Mouse (Mus musculus): ENCODE measurements around the gene Zfp971. TPM values are rescaled to one million over a fixed set of nuclear protein-coding genes. Genes with fewer than 3 reads are reported as not detected.
A peak's percentile ranks its signal among the peaks of the same experiment; 100 is the strongest.
"Not testable (repeated sequence)": the region's sequence is repeated elsewhere in the genome, so short reads cannot be mapped to it uniquely, and the experiment has no call there.

Zfp971 gene
- polyA plus RNA-seq (2012; ENCODE audit: insufficient read depth, insufficient read length, missing spikeins), result 12.8 and 18.6 TPM in 2 replicates

- peak within 1 kb of the TSS; percentile 36; the same call in 1 of the 2 replicates for H3K27ac ChIP-seq (ENCODE audit: insufficient read depth, low read depth, low read length)
Observed at GRCm38 (mm10) chr2:178023011-178023611, at the start of gene Zfp971. TSS of gene Zfp971 (plus strand) at chr2:178023284.

GRCm38 (mm10) chr2:177974814-177975213 lies 48.3 kb upstream of the Zfp971 start:
- not testable (repeated sequence) for H3K4me1 ChIP-seq (ENCODE audit: control insufficient read depth, insufficient read depth, low read length); H3K4me3 ChIP-seq (ENCODE audit: insufficient read depth, low read length)

More at GRCm38 (mm10) chr2:178023011-178023611, at the start of gene Zfp971:
- H3K4me1 ChIP-seq (ENCODE audit: control insufficient read depth, insufficient read depth, low read length), result not testable (repeated sequence)
- H3K4me3 ChIP-seq (ENCODE audit: insufficient read depth, low read length), result peak within 1 kb of the TSS; percentile 94

GRCm38 (mm10) chr2:178019486-178019885 lies 3.6 kb upstream of the Zfp971 start:
- H3K27ac ChIP-seq (ENCODE audit: insufficient read depth, low read depth, low read length); H3K4me3 ChIP-seq (ENCODE audit: insufficient read depth, low read length); H3K4me1 ChIP-seq (ENCODE audit: control insufficient read depth, insufficient read depth, low read length): not testable (repeated sequence)

More at GRCm38 (mm10) chr2:177974814-177975213, 48.3 kb upstream of the Zfp971 start:
- H3K27ac ChIP-seq (ENCODE audit: insufficient read depth, low read depth, low read length), result not testable (repeated sequence)

- peak overlapping the region; percentile 75 for H3K27ac ChIP-seq (ENCODE audit: insufficient read depth, low read depth, low read length)
- not testable (repeated sequence) for H3K4me3 ChIP-seq (ENCODE audit: insufficient read depth, low read length); H3K4me1 ChIP-seq (ENCODE audit: control insufficient read depth, insufficient read depth, low read length)
Observed at GRCm38 (mm10) chr2:178020773-178021172, 2.3 kb upstream of the Zfp971 start.

GRCm38 (mm10) chr2:178023861-178024260 lies 777 bp downstream of the Zfp971 start:
- H3K27ac ChIP-seq (ENCODE audit: insufficient read depth, low read depth, low read length); H3K4me1 ChIP-seq (ENCODE audit: control insufficient read depth, insufficient read depth, low read length): not testable (repeated sequence)
- H3K4me3 ChIP-seq (ENCODE audit: insufficient read depth, low read length), result peak overlapping the region; percentile 94

- H3K4me1 ChIP-seq (ENCODE audit: control insufficient read depth, insufficient read depth, low read length); H3K4me3 ChIP-seq (ENCODE audit: insufficient read depth, low read length); H3K27ac ChIP-seq (ENCODE audit: insufficient read depth, low read depth, low read length): not testable (repeated sequence)
Observed at GRCm38 (mm10) chr2:178027601-178028000, 4.5 kb downstream of the Zfp971 start.

GRCm38 (mm10) chr2:178058195-178058594 lies 35.1 kb downstream of the Zfp971 start:
- TF ChIP-seq CTCF (IDR thresholded peaks at IDR 0.05; ENCODE audit: low read depth, low read length), result no peak
- no peak for TF ChIP-seq POLR2A (IDR thresholded peaks at IDR 0.05; ENCODE audit: borderline replicate concordance, low read depth, low read length)
- no peak overlapping the region for H3K4me3 ChIP-seq (ENCODE audit: insufficient read depth, low read length)
- H3K27ac ChIP-seq (ENCODE audit: insufficient read depth, low read depth, low read length), result no peak overlapping the region
- no peaks in the 10 kb centered on the region for H3K4me1 ChIP-seq (ENCODE audit: control insufficient read depth, insufficient read depth, low read length)

- peak within 1 kb of the TSS; percentile 65 for H3K4me3 ChIP-seq (ENCODE audit: insufficient read depth, low read length)
- H3K4me1 ChIP-seq (ENCODE audit: control insufficient read depth, insufficient read depth, low read length); H3K27ac ChIP-seq (ENCODE audit: insufficient read depth, low read depth, low read length): not testable (repeated sequence)
Observed at GRCm38 (mm10) chr2:178078166-178078717, 55.2 kb downstream of the Zfp971 start, which contains the start of gene Zfp931. TSS of gene Zfp931 (minus strand) at chr2:178078476.

Other genes starting within 250 kb of the Zfp971 start
- 16.9 and 19.5 TPM in 2 replicates for gene Gm14325, start 182.9 kb upstream of the Zfp971 start, polyA plus RNA-seq (2012; ENCODE audit: insufficient read depth, insufficient read length, missing spikeins)
- 1.1 and 1.9 TPM in 2 replicates for gene Gm14327, start 126.2 kb upstream of the Zfp971 start, polyA plus RNA-seq (2012; ENCODE audit: insufficient read depth, insufficient read length, missing spikeins)
- gene Zfp972, start 97.7 kb upstream of the Zfp971 start, polyA plus RNA-seq (2012; ENCODE audit: insufficient read depth, insufficient read length, missing spikeins), result 2.8 and 3.3 TPM in 2 replicates
- 14.2 and 16.6 TPM in 2 replicates for gene Gm14326, start 66.0 kb upstream of the Zfp971 start, polyA plus RNA-seq (2012; ENCODE audit: insufficient read depth, insufficient read length, missing spikeins)
- 6.6 and 6.8 TPM in 2 replicates for gene Zfp931, start 55.2 kb downstream of the Zfp971 start, polyA plus RNA-seq (2012; ENCODE audit: insufficient read depth, insufficient read length, missing spikeins)
- gene Phactr3, start 95.7 kb downstream of the Zfp971 start, polyA plus RNA-seq (2012; ENCODE audit: insufficient read depth, insufficient read length, missing spikeins), result not detected in 2 replicates

Measured in bone marrow macrophage, adult 2 months (primary cell).